Mouse (Mus musculus): ENCODE measurements around the gene Map4k4. TPM values are rescaled to one million over a fixed set of nuclear protein-coding genes. Genes with fewer than 3 reads are reported as not detected.

Gene Map4k4
- total RNA-seq, 2 experiments from 2014 or later: 98.8 to 114 TPM

DNA sequence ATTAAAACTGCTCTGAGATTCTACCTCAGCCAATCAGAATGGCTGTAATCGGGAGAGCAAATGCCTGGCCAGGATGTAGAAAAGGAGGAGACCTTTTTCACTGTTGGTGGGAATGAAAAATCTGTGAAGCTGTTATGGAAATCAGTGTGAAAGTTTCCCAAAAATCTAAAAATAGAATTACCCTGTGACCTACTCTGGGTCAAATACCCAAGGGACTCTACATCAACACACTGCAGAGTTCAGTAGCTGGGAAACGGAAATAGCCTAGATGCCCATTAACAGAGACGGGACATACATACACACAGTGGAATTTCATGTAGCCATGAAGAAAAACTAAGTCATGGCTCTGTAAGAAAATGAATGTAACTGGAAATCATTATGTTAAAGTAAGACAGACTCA, 22.7 kb upstream of the Map4k4 start:
- Histone ChIP-seq H3K27ac (no peak overlapping the region), H3K4me3 (no peak overlapping the region)
- no peak for DNase-seq (ENCODE audit: extremely low spot score in 1 of 2, low spot score in 2 of 2)
- no peak for TF ChIP-seq CTCF (IDR thresholded peaks at IDR 0.05)
- intact Hi-C loops (cut with DNase I): loop anchor here (10.0 kb wide), 1 partner anchor 283 kb away; no protein-coding TSS in a partner anchor

- no peak for DNase-seq (ENCODE audit: extremely low spot score in 1 of 2, low spot score in 2 of 2)
- Histone ChIP-seq H3K27ac (no peak overlapping the region), H3K4me3 (no peak overlapping the region)
- no peak for TF ChIP-seq CTCF (IDR thresholded peaks at IDR 0.05)
- intact Hi-C loops (cut with DNase I): no loop called here
Observed at GRCm38 (mm10) chr1:39882505-39882904, 18.2 kb upstream of the Map4k4 start.

GRCm38 (mm10) chr1:39884803-39885515, 15.8 kb upstream of the Map4k4 start:
- intact Hi-C loops (cut with DNase I): no loop called here
- H3K4me3 ChIP-seq: no peak overlapping the region
- TF ChIP-seq CTCF (IDR thresholded peaks at IDR 0.05): no peak

GRCm38 (mm10) chr1:39887997-39888396, 12.7 kb upstream of the Map4k4 start:
- intact Hi-C loops (cut with DNase I): no loop called here
- DNase-seq (ENCODE audit: extremely low spot score in 1 of 2, low spot score in 2 of 2): no peak

More at GRCm38 (mm10) chr1:39884803-39885515, 15.8 kb upstream of the Map4k4 start:
- DNase-seq (ENCODE audit: extremely low spot score in 1 of 2, low spot score in 2 of 2): no peak
- no peak overlapping the region for H3K27ac ChIP-seq

GRCm38 (mm10) chr1:39889429-39889828, 11.3 kb upstream of the Map4k4 start:
- TF ChIP-seq CTCF (IDR thresholded peaks at IDR 0.05): no peak
- DNase-seq (ENCODE audit: extremely low spot score in 1 of 2, low spot score in 2 of 2): no peak
- no peak overlapping the region for H3K4me3 ChIP-seq

More at GRCm38 (mm10) chr1:39887997-39888396, 12.7 kb upstream of the Map4k4 start:
- TF ChIP-seq CTCF (IDR thresholded peaks at IDR 0.05): no peak
- H3K27ac ChIP-seq: no peak overlapping the region
- H3K4me3 ChIP-seq: no peak overlapping the region

DNA sequence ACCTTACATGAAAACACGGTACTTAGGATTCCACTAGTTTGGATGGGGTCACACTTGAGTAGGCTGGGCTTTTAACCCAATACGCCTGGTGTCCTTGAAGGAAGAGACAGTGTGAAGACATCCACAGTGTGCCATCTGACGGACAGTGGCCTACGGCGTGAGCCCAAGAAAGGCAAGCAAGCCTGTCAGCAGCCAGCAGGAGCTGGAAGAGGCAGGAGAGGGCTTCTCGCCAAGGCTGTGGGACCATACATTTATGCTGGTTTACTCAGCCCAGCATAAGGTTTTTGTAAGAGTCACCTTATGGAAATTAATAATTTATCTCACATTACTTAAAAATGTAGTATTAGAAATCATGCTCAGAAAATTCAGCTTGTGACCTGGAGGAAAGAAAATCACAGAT, 10.7 kb upstream of the Map4k4 start:
- H3K4me3 ChIP-seq: no peak overlapping the region
- intact Hi-C loops (cut with DNase I): no loop called here
- H3K27ac ChIP-seq: no peak overlapping the region
- no peak for TF ChIP-seq CTCF (IDR thresholded peaks at IDR 0.05)
- no peak for DNase-seq (ENCODE audit: extremely low spot score in 1 of 2, low spot score in 2 of 2)

More at GRCm38 (mm10) chr1:39889429-39889828, 11.3 kb upstream of the Map4k4 start:
- intact Hi-C loops (cut with DNase I): no loop called here
- no peak overlapping the region for H3K27ac ChIP-seq

DNA sequence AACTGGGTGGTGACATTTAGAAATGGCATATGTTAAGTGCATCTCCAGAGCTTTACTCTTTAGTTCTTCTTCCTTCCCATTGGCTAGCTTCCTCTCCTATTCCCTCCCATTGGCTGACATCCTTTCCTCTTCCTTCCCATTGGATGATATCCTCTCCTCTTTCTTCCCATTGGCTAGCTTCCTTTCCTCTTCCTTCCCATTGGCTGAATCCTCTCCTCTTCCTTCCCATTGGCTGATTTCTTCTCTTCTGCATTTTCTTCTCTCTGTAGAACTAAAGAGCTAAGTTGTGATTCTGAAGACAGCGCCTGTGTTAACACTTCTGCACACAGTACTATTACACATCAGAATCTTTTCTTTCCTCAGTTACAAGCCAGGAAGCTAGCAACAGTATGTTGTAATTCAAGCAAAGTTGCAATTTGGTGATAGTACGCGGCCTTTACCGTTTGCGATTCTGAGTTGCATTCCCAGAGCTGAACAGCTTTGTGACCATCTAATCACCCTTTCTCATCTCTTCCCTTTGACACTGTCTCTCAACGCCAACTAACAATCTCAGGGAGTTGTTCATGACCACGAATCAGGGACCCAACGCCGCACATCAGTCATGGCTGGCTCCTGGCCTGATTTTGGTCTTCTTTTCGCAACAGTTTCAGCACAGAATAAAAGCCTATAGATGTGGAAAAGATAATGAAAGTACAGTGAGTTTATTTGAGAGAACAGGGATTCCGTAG, 7.4 kb upstream of the Map4k4 start:
- no peak overlapping the region for H3K27ac ChIP-seq
- no peak for TF ChIP-seq CTCF (IDR thresholded peaks at IDR 0.05)
- intact Hi-C loops (cut with DNase I): no loop called here
- H3K4me3 ChIP-seq: no peak overlapping the region
- no peak for DNase-seq (ENCODE audit: extremely low spot score in 1 of 2, low spot score in 2 of 2)

GRCm38 (mm10) chr1:39895097-39895496, 5.6 kb upstream of the Map4k4 start:
- Histone ChIP-seq H3K27ac (no peak overlapping the region), H3K4me3 (no peak overlapping the region)
- intact Hi-C loops (cut with DNase I): loop anchor here (5.0 kb wide), 1 partner anchor 208 kb away; no protein-coding TSS in a partner anchor
- no peak for DNase-seq (ENCODE audit: extremely low spot score in 1 of 2, low spot score in 2 of 2)
- TF ChIP-seq CTCF (IDR thresholded peaks at IDR 0.05): no peak

GRCm38 (mm10) chr1:39895506-39895905, 5.2 kb upstream of the Map4k4 start:
- Histone ChIP-seq H3K27ac (no peak overlapping the region), H3K4me3 (no peak overlapping the region)
- no peak for DNase-seq (ENCODE audit: extremely low spot score in 1 of 2, low spot score in 2 of 2)
- intact Hi-C loops (cut with DNase I): loop anchor here (5.0 kb wide), 1 partner anchor 208 kb away; no protein-coding TSS in a partner anchor
- TF ChIP-seq CTCF (IDR thresholded peaks at IDR 0.05): no peak

- TF ChIP-seq CTCF (IDR thresholded peaks at IDR 0.05): no peak
- Histone ChIP-seq H3K27ac (no peak overlapping the region), H3K4me3 (no peak overlapping the region)
- DNase-seq (ENCODE audit: extremely low spot score in 1 of 2, low spot score in 2 of 2): no peak
- intact Hi-C loops (cut with DNase I): loop anchor here (5.0 kb wide), 1 partner anchor 209 kb away; no protein-coding TSS in a partner anchor
Observed at GRCm38 (mm10) chr1:39896581-39896980, 4.1 kb upstream of the Map4k4 start.

DNA sequence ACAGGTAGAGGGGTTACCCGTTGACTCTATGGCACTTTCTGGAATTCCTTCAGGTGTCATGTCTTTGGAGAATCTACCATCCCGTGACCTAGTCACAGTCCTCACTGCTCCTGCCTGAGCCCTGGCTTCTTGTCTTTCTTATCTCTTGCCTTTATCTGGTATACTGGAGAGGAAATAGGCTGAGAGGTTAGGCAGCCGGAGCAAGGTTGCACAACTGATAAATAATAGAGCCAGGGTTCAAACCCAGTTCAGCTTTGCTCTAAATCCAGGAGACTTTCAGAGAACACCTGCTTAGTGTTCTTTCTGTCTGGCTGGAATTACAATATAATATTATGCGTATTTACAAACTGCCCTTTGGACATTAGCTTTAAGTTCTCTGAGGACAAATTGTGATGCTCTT, 2.0 kb upstream of the Map4k4 start:
- no peak for DNase-seq (ENCODE audit: extremely low spot score in 1 of 2, low spot score in 2 of 2)
- Histone ChIP-seq H3K27ac (no peak overlapping the region), H3K4me3 (no peak overlapping the region)
- TF ChIP-seq CTCF (IDR thresholded peaks at IDR 0.05): no peak
- intact Hi-C loops (cut with DNase I): loop anchor here (5.0 kb wide), 1 partner anchor 211 kb away; no protein-coding TSS in a partner anchor
